Mouse (Mus musculus): Measurements from ENCODE around the gene Tmtc4.

Tmtc4 gene

DNA sequence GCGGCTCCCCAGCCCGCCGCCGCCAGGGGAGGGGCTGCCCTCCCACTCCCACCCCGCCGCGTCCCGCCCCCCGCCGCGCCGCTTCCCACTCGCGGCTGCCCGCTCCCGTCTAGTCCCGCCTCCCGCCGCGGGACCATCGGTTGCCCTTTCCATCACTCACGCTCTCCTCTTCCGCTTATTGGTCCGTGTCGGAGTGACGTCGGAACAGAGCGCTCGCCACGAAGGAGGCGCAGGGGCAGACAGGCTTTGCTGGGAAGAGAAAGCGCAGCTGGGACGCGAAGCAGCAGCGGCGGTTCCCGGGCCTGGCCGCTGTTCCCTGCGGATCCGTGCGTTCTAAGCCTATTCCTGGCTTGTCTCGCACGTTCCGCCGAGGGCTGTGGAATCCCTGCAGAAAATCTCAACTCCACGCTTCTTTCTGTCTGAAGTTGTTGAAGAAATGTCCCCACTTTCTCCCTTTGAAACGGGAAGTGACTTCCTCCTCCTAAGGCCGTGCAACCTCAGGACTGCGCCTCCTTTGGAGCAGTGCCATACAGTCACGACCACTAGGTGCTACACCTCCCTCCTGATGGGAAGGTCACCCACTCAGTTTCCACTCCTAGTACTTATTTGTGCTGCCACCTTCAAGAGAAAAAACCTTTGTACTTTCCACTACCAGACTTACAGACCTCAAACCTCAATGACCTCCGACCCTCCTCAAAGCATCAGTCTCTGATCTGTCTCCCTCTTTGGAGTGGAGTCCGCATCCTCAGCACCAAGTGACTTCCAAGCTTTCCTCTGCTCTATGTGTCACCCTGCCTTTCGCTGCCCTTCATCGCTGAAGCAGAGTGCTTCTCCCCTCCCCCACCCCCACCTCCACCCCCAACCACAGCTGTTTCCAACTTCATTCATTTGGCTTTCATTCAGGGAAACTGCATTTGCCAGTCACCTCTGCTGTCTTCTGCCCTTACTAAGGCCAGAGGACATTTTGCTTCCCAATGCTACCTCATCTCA, at the start of gene Tmtc4:
Gene Tmtc4 (minus strand): TSS at position 810 of the 990 bp plus-strand sequence.
- in situ Hi-C loops (cut with MseI, MboI), result no loop called here

DNA sequence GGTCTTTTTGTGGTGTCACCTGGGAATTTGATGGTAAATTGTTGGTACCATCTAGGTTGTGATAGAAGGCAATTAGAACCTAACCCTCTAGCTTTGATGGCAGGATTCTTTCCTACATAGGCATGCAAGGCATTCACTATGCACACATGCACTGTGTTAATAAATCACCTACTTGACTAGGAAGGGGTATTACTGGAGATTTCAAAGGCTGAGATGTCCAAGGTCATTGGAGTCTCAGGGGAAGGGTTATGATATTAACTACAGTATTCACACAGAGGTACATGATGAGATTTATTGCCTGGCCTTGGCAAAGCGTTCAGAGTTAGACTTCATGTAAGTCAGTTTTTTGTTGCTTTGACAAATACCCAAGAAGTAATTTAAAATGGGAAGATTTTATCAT, 48.6 kb upstream of the Tmtc4 start:
- in situ Hi-C loops (cut with MseI, MboI), result no loop called here

DNA sequence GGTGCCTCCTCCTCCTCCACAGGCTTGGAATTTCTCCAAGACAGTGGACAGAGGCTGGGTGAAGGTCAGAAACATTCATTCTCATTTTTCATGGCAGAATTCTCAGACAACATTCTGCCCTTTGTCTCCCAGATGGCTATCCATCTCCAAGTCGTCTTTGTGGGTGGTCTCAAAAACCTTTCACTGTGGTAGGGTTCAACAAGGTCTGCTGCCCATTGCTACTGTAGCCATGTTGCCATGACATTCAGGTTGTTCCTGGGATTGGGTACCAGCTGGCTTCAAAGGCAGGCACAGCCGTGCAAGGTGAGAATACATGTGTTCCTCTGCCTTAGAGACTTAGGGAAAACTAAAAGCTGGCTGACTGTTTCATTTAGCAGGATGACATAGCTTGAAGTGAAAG, 44.0 kb upstream of the Tmtc4 start:
- in situ Hi-C loops (cut with MseI, MboI), result no loop called here

DNA sequence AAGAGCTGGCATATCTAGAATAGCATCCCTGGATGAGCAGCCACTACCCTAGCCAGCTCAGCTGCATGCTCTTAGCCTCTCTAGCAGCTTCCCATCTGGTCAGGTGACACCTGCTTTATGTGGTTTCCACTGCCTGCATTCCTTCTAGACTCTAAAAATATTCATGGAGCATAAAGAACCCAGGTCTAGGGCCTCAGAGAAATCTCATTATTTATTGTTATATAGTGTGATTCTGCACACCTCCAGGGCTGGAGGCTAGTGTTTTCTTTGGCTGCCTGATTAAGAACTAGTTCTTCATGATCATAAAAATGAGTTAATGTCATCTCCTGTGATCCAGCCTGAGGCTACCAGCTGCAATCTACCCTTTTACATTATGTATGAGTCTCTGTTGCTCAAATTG, 39.1 kb upstream of the Tmtc4 start:
- in situ Hi-C loops (cut with MseI, MboI), result no loop called here

GRCm38 (mm10) chr14:123016310-123016709, 32.5 kb upstream of the Tmtc4 start:
- in situ Hi-C loops (cut with MseI, MboI), result no loop called here

DNA sequence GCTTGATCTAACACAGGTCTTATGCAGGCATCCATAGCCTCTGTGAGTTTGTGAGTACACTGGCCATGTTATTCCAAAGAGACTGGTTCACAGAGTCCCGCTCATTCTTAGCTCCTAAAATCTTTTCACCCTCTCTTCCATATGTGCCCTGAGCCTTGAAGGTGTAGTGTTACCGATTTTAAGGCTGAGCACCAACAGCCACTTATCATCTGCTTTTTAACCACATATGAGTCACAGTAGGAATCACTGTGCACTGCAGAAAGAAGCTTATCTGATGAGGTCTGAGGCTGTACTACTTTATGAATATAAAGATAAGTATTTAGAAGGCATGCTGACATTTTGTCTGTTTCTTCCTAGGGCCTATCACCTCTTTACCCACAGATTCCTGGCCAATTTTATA, 31.9 kb upstream of the Tmtc4 start:
- in situ Hi-C loops (cut with MseI, MboI), result no loop called here

- in situ Hi-C loops (cut with MseI, MboI), result no loop called here
These were observed 25.5 kb upstream of the Tmtc4 start for GRCm38 (mm10) chr14:123009108-123010018.

- in situ Hi-C loops (cut with MseI, MboI), result no loop called here
These were observed 24.8 kb upstream of the Tmtc4 start for GRCm38 (mm10) chr14:123008672-123009071.

DNA sequence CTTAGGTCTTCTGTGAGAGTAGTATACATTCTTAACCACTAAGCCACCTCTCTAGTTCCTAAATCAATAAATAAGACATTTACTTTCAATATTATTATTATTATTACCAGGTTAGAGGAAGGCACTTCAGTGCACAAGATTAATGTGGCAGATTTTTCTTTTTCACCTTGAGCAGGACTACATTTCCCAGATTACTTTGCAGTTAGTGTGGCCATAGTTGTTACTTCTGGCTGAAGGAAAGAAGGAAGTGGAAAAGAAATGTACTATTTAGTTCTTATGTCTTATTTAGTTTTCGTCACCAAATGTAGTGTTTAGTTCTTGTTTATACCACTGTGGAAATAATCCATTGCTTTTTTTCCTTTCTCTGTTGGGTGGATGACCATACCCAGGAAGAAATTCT, 19.9 kb upstream of the Tmtc4 start:
- in situ Hi-C loops (cut with MseI, MboI), result no loop called here

DNA sequence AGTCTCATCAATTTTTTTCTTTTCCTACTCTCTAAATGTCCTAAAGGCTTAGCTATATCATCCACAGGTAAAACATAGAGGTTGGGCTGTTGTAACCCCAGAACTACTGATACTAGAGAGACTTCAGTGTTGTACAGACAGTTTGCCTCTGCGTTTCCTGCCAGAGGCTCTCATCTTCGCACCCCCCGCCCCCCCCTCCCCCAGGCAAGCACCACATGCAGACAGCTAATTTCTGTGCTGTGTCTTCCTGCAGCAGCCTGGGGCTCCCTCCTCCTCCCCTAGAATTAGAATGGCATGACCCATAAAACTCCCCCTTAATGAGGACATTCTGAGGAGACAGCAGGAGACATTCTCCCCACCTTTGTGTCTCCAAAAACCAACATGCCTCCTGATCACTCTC, 17.6 kb upstream of the Tmtc4 start:
- in situ Hi-C loops (cut with MseI, MboI), result no loop called here

GRCm38 (mm10) chr14:122997465-122997864, 13.6 kb upstream of the Tmtc4 start:
- in situ Hi-C loops (cut with MseI, MboI), result no loop called here

DNA sequence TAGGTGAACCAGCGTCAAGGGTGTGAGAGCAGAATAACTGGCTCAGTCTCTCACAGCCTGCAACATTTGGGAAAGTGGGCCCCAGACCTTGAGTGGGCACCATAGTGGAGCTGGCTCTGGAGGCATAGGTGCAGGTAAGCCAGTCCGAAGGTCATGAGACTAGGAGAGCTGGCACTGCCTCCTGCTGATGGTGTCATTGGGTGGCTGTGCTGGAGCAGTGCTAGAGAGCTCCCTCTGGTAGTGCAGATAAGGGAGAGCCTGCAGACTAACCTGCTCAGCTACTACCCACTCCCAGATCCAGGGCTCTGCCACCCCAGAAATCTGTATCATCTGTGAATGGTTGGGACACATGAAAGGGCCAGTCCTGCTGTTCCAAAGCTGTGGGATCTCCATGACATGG, 10.1 kb upstream of the Tmtc4 start:
- in situ Hi-C loops (cut with MseI, MboI), result no loop called here

GRCm38 (mm10) chr14:122992937-122993336, 9.1 kb upstream of the Tmtc4 start:
- in situ Hi-C loops (cut with MseI, MboI), result no loop called here

- in situ Hi-C loops (cut with MseI, MboI), result no loop called here
These were observed 6.8 kb upstream of the Tmtc4 start for GRCm38 (mm10) chr14:122990521-122991052.

- in situ Hi-C loops (cut with MseI, MboI), result no loop called here
These were observed 2.6 kb upstream of the Tmtc4 start for GRCm38 (mm10) chr14:122986404-122986803.

DNA sequence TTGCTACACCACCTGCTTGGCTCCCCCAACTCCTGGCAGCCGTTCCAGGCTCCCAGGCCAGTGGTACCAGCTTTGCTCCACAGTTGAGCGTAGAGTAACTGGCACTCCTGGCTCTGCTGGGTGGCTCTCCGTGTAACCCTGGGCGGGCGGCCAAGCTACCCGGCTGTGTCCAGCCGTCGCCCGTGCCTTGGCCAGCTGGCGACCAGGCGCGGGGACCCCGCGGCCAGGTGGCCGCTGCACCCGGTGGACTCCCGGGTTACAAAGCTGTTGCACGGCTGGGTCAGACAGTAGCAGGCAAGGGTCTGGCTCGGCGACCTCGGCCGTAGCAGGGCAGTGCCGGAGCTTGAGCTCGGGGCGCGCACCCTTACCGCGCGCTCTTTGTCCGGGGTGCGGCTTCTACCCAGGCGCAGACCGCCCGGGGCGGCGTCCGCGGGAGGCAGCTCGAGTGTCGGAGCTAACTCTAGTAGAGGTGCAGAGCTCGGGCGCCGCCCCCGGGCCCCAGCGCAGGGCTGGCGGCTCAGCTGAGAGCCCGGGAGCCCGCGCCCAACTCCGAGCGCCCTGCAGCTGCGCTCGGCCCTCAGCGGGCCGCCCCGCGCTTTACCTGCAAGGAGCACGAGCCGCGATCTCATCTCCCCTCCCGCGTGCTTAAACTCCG, 1.1 kb downstream of the Tmtc4 start:
- in situ Hi-C loops (cut with MseI, MboI), result no loop called here

DNA sequence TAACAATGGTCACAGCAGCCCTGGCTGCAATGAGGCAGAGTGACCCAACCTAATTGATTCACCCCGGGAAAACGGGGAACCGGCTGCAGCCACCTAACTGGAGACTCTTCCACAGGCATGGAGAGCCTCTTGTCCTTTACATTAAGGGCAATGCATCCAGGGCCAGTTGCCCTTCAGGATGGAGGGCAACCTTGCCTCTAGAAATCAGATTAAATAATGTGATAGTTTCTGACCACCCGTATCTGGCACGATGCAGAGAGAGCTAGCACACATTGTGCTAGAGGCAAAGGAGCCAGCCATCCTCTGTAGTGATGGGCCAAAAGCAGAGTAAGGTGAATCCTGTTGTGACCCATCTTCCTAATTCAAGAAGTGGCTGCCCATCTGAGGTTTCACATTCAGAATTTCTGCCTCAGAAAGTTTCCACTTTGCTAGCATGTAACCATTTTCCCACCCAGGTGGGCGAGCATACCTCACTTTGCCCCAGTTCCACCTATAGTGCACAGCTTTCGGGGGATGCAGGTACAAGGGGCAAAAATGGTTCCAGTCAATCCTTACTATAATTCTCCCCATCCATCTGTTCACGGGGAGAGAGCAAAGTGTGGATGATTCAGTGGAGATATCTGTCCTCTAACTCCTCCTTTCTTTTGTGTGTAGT, 1.9 kb downstream of the Tmtc4 start:
- in situ Hi-C loops (cut with MseI, MboI), result no loop called here

- in situ Hi-C loops (cut with MseI, MboI), result no loop called here
These were observed 5.0 kb downstream of the Tmtc4 start for GRCm38 (mm10) chr14:122978871-122979270.

DNA sequence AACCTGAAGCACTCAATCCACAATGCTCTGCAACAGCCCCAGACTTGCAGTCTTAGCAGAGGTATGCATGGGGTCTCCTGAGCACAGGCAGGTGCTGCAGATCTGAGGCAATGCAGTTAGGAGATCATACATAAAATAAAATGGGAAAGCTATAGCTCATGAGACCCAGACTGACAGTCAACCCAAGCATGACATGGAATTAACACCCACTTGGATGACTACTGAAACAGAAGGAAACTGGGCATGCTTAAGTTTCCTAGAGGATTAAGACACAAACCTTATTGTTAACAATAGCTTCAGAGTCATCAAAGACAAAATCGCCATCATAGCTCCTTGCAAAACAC, 6.1 kb downstream of the Tmtc4 start:
- in situ Hi-C loops (cut with MseI, MboI), result no loop called here

- in situ Hi-C loops (cut with MseI, MboI), result no loop called here
These were observed 6.6 kb downstream of the Tmtc4 start for GRCm38 (mm10) chr14:122977056-122977796.
